Mouse (Mus musculus): Measurements from ENCODE around the gene BC005537.
A peak's percentile ranks its signal among the peaks of the same experiment; 100 is the strongest.

The BC005537 gene

DNA sequence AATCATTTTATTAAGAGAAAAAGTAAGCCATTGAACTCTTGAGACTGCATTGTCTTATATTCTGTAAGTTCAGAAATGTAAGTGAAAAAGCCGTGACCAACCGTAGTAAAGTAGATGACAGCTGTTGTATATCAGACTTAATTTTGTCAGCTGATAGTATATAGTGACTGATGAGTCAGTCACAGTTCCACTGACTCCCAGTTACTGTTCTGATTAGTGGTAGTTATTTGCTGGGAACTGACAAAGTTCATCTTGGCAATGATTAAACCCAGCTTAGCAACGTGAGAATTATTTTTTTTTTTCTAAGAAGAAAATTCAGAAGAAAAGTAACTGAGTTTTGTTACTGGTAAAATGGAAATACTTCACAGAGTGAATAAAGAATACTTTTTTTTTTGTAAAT lies 40.2 kb downstream of the BC005537 start:
- DNase-seq (ENCODE audit: extremely low spot score, low spot score), result no peak

DNA sequence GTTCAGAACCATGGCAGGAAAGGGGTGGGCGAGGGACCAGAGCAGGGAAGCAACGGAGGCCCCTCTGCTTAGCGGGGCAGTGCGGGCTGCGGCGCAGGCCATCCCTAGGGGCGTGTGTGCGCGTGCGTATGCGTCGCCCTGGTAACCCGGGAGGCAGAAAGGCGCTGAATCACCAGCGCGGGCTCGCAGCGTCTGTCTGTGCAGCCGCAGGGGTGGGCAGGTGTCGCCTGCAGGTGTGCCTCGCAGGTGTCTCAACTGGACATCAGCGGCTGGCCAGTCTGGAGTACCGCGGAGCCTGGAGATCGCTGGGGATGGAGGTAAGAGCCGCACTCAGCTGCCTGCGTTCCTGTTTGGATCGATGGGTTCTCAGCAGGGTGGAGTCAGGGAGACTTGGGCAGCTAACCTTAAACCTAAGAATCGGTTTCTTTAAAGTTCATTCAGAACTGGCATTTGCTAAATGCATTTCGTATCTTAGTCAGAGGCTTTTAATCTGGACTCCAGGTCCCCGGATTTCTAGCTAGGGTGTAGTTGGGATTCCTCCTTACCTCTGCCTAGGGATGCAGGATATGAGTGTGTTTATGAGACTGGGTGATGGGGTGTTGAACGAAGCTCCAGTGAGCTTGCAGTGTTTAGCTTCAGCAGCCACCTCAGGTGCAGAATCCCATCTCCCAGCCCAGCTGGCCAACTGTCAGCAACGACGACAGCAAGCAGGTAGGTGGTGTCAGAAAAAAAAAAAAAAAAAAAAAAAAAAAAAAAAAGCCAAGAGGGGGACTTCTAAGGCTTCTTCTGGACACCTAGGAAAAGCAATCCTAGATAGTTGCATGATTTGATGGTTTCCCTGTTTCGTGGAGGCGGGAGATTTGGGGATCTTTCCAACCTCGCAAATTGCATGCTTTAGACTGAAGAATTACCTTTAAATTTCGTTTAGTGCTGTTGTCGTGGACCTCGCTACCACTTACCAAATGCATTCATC lies 43.8 kb downstream of the BC005537 start, which contains the start of gene D130043K22Rik:
TSS of gene D130043K22Rik (plus strand) at position 153 of the 973 bp plus-strand sequence.
- peak; percentile 66 for DNase-seq (ENCODE audit: extremely low spot score, low spot score)

DNA sequence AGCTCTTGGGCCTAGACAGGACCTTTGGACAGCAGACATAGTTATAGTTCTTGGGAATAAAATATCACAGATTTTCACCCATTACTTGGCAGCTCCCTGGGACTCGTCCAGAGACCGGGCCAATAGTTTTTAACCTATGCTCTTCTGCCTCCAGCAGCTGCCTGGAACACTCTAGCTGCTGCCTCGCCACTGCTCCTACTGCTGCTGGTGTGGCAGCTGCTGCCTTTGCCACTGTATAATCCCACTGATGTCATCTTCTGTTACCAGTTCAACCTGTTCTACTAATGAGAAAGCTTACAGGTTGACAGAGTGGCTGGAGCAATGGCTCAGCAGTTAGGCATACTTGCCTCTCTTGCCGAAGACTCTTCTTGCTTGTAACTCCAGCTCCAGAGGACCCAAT lies 47.9 kb downstream of the BC005537 start:
- no peak for DNase-seq (ENCODE audit: extremely low spot score, low spot score)

DNA sequence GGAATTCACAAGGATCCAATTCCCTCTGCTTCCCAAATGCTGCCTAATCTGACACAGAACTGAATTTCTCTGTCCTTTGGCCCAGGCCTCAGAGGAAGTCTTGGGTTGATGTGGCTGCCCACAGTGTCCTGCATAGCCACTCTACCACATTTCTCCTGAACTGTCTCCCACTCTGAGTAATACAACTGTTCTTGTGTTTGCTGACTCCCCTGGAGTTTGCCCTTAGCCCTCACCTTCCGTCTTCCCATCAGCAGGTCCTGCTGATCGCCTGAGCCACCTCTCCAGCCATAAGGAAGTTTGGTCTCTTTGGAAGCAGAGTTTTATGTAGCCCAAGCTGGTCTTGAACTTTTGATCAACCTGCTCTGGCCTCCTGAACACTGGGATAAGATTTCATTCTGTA lies 50.5 kb downstream of the BC005537 start:
- no peak for DNase-seq (ENCODE audit: extremely low spot score, low spot score)

DNA sequence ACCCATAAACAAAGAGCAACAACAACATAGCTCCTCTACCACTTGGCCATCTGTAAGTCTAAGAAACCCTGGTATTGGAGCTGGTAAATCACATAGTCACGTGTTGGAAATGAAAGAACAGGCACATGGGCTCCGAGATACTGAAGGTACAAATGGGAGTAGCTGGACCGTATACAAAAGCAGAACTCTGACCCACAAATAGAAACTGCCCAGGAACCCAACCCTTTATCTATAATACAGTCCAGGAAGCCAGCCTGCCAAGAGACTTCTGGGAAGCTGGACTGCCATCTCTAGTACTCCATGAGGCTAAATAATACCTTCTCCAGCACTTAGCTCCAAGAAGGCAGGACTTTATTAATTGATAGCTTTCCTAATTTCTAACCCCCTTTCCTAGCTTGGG lies 51.1 kb downstream of the BC005537 start:
- DNase-seq (ENCODE audit: extremely low spot score, low spot score), result no peak

DNA sequence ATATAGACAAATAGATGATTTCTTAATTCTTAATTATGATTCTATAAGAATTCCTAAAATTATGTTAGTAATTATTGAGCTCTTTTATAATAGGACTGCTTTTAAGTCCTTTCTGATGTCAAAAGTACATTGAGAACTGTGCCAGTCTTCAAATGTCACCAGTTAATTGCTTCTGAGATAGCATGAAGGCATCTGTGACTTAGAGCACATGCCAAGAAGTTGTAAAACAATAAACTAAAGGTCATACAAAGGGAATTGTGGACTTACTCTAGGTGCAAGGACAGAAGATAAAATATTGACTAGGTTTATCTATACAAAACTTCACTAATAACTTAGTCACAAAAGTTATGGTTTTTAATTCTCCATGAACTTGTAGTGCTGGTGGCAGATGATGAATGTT lies 57.7 kb downstream of the BC005537 start:
- no peak for DNase-seq (ENCODE audit: extremely low spot score, low spot score)

DNA sequence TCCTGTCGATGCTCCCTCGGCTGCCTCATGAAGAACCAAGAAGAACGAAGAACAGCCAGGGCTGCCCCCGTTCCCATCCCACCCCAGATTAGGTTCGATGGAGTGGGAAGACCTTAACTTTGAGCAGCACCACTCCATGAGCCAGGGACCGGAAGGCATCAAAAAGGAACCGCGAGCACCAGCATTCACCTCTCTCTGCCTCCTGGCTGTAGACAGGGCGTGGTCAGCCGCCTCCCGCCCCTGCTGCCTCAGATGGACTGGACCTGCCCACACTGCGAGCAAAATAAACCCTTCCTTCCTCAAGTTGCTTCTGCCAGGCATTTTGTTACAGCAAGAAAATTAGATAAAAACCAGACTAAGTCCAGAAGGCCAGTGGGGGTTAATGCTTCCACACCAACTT lies 59.6 kb downstream of the BC005537 start:
- no peak for DNase-seq (ENCODE audit: extremely low spot score, low spot score)

DNA sequence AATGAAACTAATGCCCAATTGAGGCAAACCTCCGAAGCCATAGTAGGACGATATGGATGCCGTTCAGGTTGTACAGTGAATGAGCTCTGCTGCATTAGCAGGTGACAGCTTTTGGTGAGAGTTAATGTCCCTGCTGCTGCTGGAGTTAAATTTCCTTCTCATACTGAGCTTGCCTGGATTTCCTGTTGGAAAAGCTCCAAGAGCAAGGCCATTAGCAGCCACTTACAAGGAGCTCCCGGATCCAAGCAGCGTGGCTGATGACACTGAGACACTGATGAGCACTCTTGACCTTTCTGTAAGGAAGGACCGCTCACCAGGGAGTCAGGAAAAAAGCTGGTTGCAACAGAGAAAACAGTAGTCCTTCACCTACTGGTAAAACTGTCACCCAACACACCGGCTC lies 60.6 kb downstream of the BC005537 start:
- no peak for DNase-seq (ENCODE audit: extremely low spot score, low spot score)

DNA sequence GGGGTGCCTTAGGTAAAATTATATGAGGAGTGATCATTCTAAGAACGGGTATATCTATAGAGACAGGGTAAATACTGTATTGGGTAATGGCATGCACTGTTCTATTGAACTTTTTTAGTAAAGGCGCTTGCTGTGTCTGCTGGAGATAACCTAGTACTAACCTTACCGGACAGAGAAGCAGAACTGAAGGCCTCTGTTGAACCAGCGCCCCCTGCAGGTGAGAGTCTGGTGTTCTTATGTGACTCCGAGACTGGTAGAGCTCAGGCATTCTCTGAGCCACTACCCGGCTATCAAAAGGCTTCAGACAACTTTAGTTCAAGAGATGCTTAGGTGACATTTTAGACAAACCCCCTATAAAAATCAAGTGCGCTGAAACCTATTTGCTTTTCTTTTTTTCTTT lies 61.1 kb downstream of the BC005537 start:
- peak; percentile 26 for DNase-seq (ENCODE audit: extremely low spot score, low spot score)

Measured in neural tube, embryonic 10.5 days (tissue).